Mouse (Mus musculus) brain, embryonic 14.5 days (tissue): Measurements from ENCODE around the gene Hspa4.

Source experiments
- CTCF ChIP-seq: fragments of 200-500 bp; IDR thresholded peaks from 2 replicates; pipeline ENCODE4 v1.5.1; 2012; ENCODE audit warnings: inconsistent platforms, mild to moderate bottlenecking, moderate library complexity, borderline replicate concordance; ENCODE audit not compliant: insufficient read depth, insufficient read length; ENCODE audit errors: extremely low read depth
- POLR2A ChIP-seq: fragments of 200-500 bp; IDR thresholded peaks from 2 replicates; pipeline ENCODE4 v1.6.1; 2012; ENCODE audit warnings: mild to moderate bottlenecking, inconsistent platforms, borderline replicate concordance; ENCODE audit not compliant: poor library complexity, insufficient read depth, insufficient read length, severe bottlenecking; ENCODE audit errors: extremely low read depth

GRCm38 (mm10) chr11:53233590-53233989 lies 66.7 kb downstream of the Hspa4 start:
- no peak for TF ChIP-seq CTCF
- no peak for TF ChIP-seq POLR2A
